Mouse (Mus musculus) T-cell, adult 2 months (primary cell): ENCODE measurements around the gene Slc6a20a.

Experiments
- DNase-seq: peaks from one replicate; pipeline ENCODE4 v3.0.0; 2022; ENCODE audit warnings: low spot score

Gene Slc6a20a

DNA sequence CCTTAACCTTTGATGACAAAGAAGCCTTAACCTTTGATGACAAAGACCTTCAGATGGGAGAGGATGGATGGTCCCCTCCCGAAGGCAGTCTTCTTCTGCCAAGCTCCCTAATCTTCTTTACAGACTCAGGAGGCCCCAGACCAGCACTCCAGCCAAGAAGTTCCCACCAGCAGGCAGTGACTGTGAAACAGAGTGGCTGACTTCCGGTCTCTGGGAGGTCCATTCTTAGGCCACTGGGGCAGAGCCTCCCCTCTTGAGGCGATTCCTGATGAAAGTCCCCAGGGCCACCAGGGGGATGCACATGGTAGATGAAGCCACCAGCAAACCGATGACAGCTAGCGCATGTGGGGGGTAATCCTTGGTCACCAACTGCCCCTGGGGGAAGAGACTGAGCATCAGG, 41.9 kb downstream of the Slc6a20a start:
- DNase-seq: no peak

DNA sequence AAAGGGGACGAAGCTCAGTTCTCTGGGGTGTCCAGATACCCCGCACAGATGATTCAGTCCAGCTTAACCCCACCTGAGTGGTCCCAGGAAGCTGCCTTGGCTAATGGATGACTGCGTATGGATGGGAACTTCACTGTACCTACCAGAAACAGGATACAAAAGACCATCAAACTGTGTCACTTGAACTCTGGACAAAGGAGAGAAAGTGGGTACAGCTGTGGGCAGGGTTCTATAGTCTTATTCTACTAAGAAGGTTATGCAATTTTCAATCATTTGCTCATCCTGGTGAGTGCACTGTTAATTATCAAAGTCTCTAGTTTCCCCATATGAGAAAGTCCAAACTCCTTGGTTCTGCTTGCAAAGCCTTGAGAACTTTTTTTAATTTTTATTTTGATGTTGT, 45.7 kb downstream of the Slc6a20a start:
- DNase-seq: no peak

DNA sequence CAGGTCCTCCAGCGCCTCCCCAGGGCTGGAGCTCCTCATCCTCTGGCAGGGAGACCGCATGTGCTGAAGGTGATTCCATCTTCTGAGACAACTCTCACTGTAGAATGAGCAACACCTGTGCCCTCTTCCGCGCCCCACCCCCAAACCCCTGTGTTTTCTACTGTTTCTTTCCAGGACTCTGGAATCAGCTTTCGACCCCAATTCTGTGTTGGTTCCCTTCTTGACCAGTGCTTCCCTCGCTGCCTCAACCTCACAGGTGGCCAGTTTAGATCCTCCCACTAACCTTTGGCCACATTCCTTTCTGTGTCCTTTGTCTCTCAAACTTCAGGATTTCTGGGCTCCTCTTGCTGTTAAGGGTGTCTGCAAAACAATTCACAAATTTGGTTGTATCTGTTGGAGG, 46.4 kb downstream of the Slc6a20a start, which contains the start of gene Slc6a20b:
Gene Slc6a20b, minus strand, starts transcription at position 285 of the 400 bp plus-strand sequence.
- no peak for DNase-seq

DNA sequence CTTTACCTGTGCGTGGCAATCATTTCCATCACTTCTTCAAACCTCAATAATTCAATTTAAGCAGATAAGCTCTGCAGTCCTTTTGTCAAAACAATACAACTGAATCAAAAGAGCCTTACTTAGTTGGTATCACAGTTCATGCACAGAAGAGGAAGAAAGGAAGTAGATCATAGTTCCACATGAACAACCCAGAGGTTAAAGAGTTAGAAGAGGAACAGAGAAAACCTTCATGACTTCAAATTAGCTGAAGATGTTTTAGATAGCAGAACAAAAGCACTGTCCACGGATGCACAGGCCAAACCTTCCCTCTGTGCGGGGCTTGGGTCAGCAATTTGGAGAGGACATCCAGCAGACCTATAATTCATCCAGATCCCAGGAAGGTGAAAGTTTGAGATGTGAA, 47.0 kb downstream of the Slc6a20a start:
- no peak for DNase-seq

DNA sequence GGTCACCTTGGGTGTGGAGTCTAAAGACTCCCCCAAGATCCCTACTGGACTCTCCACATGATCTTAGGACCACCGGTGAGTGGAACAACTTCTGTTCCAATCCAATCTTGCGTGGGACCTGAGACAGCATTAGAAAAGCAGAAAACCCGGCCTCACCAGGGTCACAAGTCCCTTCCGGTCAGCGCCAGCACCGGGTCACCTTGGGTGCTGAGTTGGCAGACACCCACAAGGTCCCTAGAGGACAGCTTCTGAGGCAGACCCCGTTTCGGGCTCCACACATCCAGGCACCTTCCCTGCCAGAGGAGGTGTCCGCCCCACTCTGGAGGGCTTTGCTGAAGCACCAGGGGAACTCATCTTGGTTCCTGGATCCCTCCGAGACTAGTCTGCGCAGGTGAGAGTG, 52.9 kb downstream of the Slc6a20a start:
- no peak for DNase-seq

DNA sequence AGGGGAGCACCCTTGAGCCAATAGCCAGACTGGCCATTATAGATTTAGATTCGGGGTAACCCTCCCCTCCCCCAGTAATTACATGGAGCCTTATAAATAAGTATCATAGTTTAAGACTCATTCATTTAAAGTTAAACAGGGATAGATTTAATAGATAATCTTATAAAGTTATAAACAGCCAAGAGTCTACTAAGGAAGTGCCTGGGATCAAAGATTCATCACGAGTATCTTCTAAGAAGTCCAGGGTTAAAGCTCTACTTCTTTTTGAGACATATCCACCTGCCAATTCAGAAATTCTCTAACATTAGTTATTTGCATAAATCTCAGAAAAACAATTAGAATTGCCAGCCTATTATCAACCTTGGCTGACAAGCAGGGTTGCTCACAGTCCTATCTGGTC, 53.9 kb downstream of the Slc6a20a start:
- DNase-seq: no peak

DNA sequence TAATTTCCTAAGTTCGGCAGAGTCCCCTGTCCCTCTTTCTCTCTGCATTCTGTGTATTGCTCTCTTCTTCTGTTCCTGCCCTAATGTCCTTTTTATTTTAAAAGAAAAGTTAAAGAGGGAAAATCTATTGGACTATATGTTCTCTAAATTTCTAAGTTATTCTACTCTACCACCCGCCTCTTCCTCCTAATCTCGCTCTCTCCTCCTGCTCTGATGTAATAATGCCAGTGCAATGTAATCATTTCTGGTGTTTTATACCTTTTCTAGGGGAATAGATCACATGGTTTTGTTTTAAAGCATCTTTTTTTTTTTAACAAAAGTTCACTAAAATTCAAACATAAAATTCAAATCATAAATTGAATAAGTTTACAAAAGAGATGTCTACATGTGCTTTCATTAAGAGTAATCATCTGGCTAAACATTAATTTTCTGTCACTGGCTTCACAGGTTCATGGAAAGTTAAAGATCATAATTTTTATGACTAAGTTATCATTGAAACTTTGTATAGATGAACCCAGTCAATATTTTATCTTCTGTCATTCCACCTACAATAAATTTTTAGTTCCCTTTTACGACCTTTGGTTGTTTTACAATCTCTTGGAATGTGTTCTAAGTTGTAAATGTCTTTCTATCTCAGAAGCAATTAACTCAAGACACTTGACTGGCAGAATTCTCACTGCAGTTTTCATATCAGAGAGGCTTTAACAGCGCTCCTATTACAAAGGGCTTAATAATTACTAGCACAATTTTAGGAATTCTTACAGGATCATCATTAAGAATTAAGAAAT, 58.2 kb downstream of the Slc6a20a start:
- DNase-seq: no peak

DNA sequence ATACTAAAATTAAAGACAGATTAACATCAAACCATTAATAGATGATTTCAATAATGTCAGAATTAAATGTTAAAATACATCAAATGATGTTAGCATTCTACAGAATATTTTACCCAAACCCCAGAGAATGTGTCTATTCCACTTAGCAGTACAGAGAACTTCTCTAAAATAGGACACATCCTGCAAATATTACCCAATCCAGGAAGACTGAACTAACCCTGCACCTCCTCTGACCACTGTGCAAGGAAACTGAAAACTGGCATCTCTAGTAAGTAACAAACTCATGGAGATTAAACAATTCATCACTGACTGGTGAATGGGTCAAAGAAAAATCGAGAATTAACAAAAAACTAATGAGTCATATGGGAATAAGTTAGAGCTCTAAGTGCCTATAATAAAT, 77.2 kb downstream of the Slc6a20a start:
- no peak for DNase-seq

DNA sequence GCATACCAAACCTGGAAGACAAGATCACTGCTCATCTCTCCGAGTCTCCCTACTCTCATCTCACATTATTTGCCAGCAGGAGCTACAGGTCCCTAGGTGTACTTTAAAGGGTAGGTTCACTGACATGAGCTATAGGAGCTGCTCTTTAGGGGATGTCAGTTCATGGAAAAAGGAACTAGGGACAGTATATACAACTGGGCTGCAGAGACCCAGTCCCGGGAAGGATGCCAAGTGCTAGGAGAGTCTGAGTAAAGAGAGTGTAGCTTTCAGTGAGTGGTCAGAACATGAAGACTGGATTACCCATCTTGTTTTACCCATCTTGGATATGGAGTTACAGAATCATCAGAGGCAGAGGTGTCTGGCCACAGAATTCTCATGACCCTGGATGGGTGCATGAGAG, 81.3 kb downstream of the Slc6a20a start:
- DNase-seq: no peak

DNA sequence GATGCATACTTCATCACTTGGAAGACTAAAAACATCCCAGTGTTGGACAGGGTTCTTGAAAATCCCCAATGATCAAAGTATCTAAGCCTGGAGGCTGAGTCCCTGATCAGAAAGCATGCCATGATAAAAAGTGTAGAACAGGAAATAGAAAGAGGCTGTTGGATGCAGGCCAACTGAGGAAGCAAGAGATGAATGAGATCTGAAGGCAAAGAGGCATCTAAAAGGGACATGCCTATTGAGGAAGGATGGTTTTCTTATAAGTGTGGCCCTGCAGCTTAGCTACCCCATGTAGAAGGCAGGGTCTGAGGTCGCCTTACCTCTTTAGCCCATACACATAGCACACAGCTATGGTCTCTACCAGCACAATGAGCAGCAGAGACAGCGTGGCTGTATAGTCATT, 81.8 kb downstream of the Slc6a20a start:
- DNase-seq: no peak

DNA sequence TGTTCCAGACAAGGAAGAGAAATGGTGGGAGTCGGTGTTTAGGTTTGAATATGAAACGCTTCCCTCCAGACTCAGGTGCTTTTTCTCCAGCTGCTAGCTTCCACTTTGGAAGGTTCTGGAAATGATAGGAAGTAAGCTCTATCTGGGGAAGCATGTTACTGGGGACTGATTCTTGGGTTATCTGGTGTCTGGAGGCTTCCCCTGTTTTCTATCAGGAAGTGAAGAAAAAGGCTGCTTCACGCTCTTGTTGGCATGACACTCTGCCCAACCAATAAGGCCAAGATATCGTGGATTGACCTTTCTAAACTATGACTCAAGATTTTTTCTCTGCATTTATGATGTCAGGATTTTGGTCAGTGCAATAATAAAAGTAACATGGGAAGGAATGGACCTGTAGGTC, 83.5 kb downstream of the Slc6a20a start:
- DNase-seq: no peak

DNA sequence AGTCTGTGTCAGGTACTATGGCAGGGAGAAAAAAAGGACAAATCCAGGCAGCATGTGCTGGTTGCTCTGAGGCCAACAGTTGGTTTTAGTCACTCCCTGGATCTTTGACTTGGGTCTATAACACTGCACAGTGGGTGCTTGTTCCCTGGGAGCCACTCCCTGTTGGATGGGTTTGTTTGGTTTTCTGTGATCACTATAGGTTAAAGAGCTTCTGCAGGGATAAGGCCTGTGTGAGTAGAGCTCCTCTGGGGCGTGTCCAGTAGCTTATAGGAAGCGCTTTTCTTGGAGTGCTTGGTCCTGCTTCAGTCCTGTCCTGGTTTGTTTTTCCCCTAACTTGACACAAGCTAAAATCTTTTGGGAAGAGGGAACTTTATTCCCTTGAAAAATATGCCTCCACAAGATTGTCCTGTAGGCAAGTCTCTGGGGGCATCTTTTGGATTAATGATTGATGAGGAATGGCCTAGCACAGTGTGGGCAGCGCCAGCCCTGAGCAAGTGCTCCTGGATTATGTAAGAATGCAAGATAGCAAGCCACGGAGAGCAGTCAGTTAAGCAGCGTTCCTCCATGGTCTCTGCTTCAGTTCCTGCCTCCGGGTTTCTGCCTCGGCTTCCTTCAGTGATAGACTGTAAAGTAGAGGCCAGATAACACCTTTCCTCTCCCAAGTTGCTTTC, 89.3 kb downstream of the Slc6a20a start:
- no peak for DNase-seq
